Mouse (Mus musculus) forebrain, embryonic 14.5 days (tissue): ENCODE measurements at regions not wholly inside any gene's neighbourhood (a gene's known extent, or its start where the extent isn't known, plus 50 kb on each side); places are given as distances from the start of the nearest gene placed in this dataset.

Experiments used
- ATAC-seq: fragments of 200-750 bp; cut with Nextera tagmentation; 2 replicates; pipeline ENCODE4 v1.8.0; 2017; ENCODE audit warnings: mild to moderate bottlenecking, moderate library complexity
- DNase-seq: peaks from one replicate; pipeline ENCODE4 v3.0.0-alpha.2; 2015; ENCODE audit warnings: low spot score
- H3K27ac ChIP-seq: fragments of 300-500 bp; sonication (generic); 2 replicates; pipeline ENCODE4 v1.5.1; 2014; ENCODE audit warnings: low read depth, mild to moderate bottlenecking, control low read depth, low read length, moderate library complexity
- H3K27me3 ChIP-seq: fragments of 300-500 bp; sonication (generic); replicated peaks from 2 replicates; pipeline ENCODE4 v1.6.1; 2014; ENCODE audit warnings: low read length, control low read depth, mixed read lengths; ENCODE audit not compliant: control insufficient read depth, insufficient read depth
- H3K36me3 ChIP-seq: fragments of 300-500 bp; sonication (generic); 2 replicates; pipeline ENCODE4 v1.6.1; 2014; ENCODE audit warnings: low read length, control low read depth; ENCODE audit not compliant: control insufficient read depth, insufficient read depth
- H3K4me1 ChIP-seq: fragments of 300-500 bp; sonication (generic); 2 replicates; pipeline ENCODE4 v1.6.1; 2014; ENCODE audit warnings: antibody characterized with exemption, low read length, control low read depth; ENCODE audit not compliant: control insufficient read depth, insufficient read depth
- H3K4me2 ChIP-seq: fragments of 300-500 bp; sonication (generic); 2 replicates; pipeline ENCODE4 v1.6.1; 2014; ENCODE audit warnings: mild to moderate bottlenecking, control low read depth, low read length
- H3K4me3 ChIP-seq: fragments of 300-500 bp; sonication (generic); 2 replicates; pipeline ENCODE4 v1.5.1; 2014; ENCODE audit warnings: low read depth, low read length, control low read depth
- H3K9ac ChIP-seq: fragments of 300-500 bp; sonication (generic); 2 replicates; pipeline ENCODE4 v1.6.1; 2014; ENCODE audit warnings: mild to moderate bottlenecking, low read length, control low read depth, moderate library complexity
- H3K9me3 ChIP-seq: fragments of 300-500 bp; sonication (generic); replicated peaks from 2 replicates; pipeline ENCODE4 v1.6.1; 2016; ENCODE audit warnings: low read length, control low read depth, mixed read lengths; ENCODE audit not compliant: control insufficient read depth
- WGBS: fragments of 180-500 bp; shearing (Covaris S2); extraction: QIAGEN DNeasy Blood & Tissue Kit; methylation state at CpG from one replicate; pipeline ENCODE4 v1.1.7; 2014; 5-methylcytosine and 5-hydroxymethylcytosine counted together

DNA sequence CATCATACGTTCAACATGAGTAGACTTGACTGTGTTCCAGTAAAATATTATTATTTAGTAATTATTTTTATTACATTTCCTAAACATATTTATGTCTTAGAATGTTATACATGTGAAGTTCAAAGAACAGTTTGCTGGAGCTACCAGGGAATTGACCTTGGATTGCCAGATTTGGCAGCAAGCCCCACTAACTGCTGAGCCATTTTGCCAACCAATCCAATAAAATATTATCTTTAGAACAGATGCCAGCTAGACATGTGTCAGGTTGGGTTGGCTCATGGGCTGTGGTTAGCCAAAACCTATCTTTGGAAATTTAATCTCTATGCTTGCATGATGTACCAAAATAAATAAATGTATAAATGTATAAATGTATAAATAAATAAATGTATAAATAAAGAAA, 265.3 kb upstream of the Pbx1 start:
- Histone ChIP-seq H3K4me2 (no peak overlapping the region), H3K9ac (no peak overlapping the region), H3K36me3 (no peaks in the 10 kb centered on the region), H3K4me3 (no peak overlapping the region), H3K4me1 (no peaks in the 10 kb centered on the region), H3K27ac (no peak overlapping the region), H3K9me3 (no peaks in the 10 kb centered on the region), H3K27me3 (no peaks in the 10 kb centered on the region)
- 89% methylated on average over 1 of the region's 1 CpGs for WGBS
- ATAC-seq (no peak), DNase-seq (no peak)

GRCm38 (mm10) chr1:168686821-168687220, 254.8 kb upstream of the Pbx1 start:
- 89% methylated on average over 7 of the region's 7 CpGs for WGBS
- H3K9me3 ChIP-seq, result no peaks in the 10 kb centered on the region
- H3K27me3 ChIP-seq, result no peaks in the 10 kb centered on the region
- no peak overlapping the region for H3K9ac ChIP-seq
- no peak for DNase-seq
- H3K36me3 ChIP-seq, result no peaks in the 10 kb centered on the region
- H3K4me2 ChIP-seq, result no peak overlapping the region
- H3K4me3 ChIP-seq, result no peak overlapping the region
- no peak for ATAC-seq
- H3K4me1 ChIP-seq, result no peaks in the 10 kb centered on the region
- H3K27ac ChIP-seq, result no peak overlapping the region

DNA sequence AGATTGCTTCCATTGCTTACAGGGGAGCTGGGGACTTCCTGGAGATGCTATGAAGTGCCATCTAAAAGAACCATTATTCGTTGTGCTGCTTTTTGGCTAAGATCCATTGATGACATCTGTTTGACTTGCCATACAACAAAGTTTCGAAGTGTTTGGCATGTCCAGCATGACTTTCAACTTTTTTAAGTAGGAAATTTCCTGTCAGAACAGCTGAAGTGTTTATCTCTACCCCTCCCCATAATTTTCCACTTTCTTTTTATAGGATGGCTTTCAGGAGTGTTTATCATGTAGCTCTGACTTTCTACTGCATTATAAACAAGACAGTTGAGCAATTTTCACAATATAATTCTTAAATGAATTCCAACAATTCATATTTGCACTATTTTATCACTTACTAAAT, 253.1 kb upstream of the Pbx1 start:
- Histone ChIP-seq H3K27ac (no peak overlapping the region), H3K4me1 (no peaks in the 10 kb centered on the region), H3K9ac (no peak overlapping the region), H3K4me2 (no peak overlapping the region), H3K27me3 (no peaks in the 10 kb centered on the region), H3K36me3 (no peaks in the 10 kb centered on the region), H3K4me3 (no peak overlapping the region), H3K9me3 (no peaks in the 10 kb centered on the region)
- WGBS, result 86% methylated on average over 2 of the region's 2 CpGs
- ATAC-seq (no peak), DNase-seq (no peak)

GRCm38 (mm10) chr1:168681685-168682491, 249.8 kb upstream of the Pbx1 start:
- DNase-seq (no peak), ATAC-seq (no peak)
- no peaks in the 10 kb centered on the region for H3K27me3 ChIP-seq
- H3K9ac ChIP-seq, result no peak overlapping the region
- no peaks in the 10 kb centered on the region for H3K4me1 ChIP-seq
- no peak overlapping the region for H3K4me3 ChIP-seq
- H3K9me3 ChIP-seq, result no peaks in the 10 kb centered on the region
- H3K4me2 ChIP-seq, result no peak overlapping the region
- 77% methylated on average over 6 of the region's 6 CpGs for WGBS
- no peaks in the 10 kb centered on the region for H3K36me3 ChIP-seq
- H3K27ac ChIP-seq, result no peak overlapping the region

GRCm38 (mm10) chr1:168680674-168681073, 248.6 kb upstream of the Pbx1 start:
- Histone ChIP-seq H3K4me1 (no peaks in the 10 kb centered on the region), H3K36me3 (no peaks in the 10 kb centered on the region), H3K27ac (no peak overlapping the region), H3K27me3 (no peaks in the 10 kb centered on the region), H3K4me2 (no peak overlapping the region), H3K9ac (no peak overlapping the region), H3K4me3 (no peak overlapping the region), H3K9me3 (no peaks in the 10 kb centered on the region)
- ATAC-seq (no peak), DNase-seq (no peak)
- 83% methylated on average over 3 of the region's 3 CpGs for WGBS

- 49% methylated on average over 29 of the region's 29 CpGs for WGBS
- Histone ChIP-seq H3K4me3 (peak overlapping the region; percentile 12; the same call in 1 of the 2 replicates), H3K27me3 (no peaks in the 10 kb centered on the region)
These were observed 244.6 kb upstream of the Pbx1 start for GRCm38 (mm10) chr1:168676418-168677413.

GRCm38 (mm10) chr1:168675741-168676140, 243.7 kb upstream of the Pbx1 start:
- WGBS, result 79% methylated on average over 10 of the region's 10 CpGs
- no peak for ATAC-seq
- H3K27ac ChIP-seq, result no peak overlapping the region
- no peak overlapping the region for H3K9ac ChIP-seq
- H3K27me3 ChIP-seq, result no peaks in the 10 kb centered on the region
- no peak overlapping the region for H3K4me3 ChIP-seq
- H3K4me2 ChIP-seq, result no peak overlapping the region
- no peaks in the 10 kb centered on the region for H3K4me1 ChIP-seq
- H3K9me3 ChIP-seq, result no peaks in the 10 kb centered on the region
- no peak for DNase-seq
- no peaks in the 10 kb centered on the region for H3K36me3 ChIP-seq

More at GRCm38 (mm10) chr1:168676418-168677413, 244.6 kb upstream of the Pbx1 start:
- H3K9me3 ChIP-seq, result no peaks in the 10 kb centered on the region
- peak overlapping the region; percentile 31; the same call in 1 of the 2 replicates for H3K27ac ChIP-seq
- no peaks in the 10 kb centered on the region for H3K36me3 ChIP-seq
- peak; percentile 79 for ATAC-seq
- DNase-seq, result peak; percentile 76
- H3K9ac ChIP-seq, result peak overlapping the region; percentile 32
- peak overlapping the region; percentile 44 for H3K4me2 ChIP-seq
- no peaks in the 10 kb centered on the region for H3K4me1 ChIP-seq

DNA sequence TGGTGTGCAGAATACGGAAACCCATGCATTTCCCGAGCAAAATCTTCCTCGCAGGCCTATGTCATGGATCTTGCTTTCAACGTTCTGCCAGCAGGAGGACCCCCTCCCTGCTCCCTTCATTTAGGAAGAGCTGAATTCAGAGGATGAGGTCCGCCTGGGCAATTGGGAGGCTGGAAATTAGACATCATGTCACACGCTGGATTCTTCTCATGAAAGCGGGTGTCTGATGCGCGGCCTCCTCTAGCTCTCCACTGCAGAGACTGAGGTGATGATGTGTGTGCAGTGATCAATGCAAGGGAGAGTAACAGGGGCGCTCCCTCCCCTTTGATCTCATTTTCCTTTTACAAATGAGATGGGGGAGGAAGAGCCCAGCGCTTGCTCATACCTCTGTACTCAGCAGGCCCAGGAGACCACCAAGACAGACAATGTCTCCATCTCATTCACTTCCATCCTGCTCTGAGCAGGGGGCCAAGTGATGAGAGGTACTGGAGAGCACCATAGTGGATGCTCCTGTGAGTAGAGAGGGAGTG, 230.8 kb upstream of the Pbx1 start:
- no peaks in the 10 kb centered on the region for H3K9me3 ChIP-seq
- no peaks in the 10 kb centered on the region for H3K36me3 ChIP-seq
- 0 out of 2 replicates have a peak overlapping the region, but pooled peaks have one; percentile 4 for H3K4me2 ChIP-seq
- H3K4me3 ChIP-seq, result no peak overlapping the region
- peak; percentile 66 for ATAC-seq
- H3K9ac ChIP-seq, result no peak overlapping the region
- H3K27ac ChIP-seq, result no peak overlapping the region
- DNase-seq, result peak; percentile 71
- peaks cover 5% of the 10 kb centered on the region; the same call in 1 of the 2 replicates for H3K4me1 ChIP-seq
- WGBS, result 23% methylated on average over 11 of the region's 11 CpGs
- no peaks in the 10 kb centered on the region for H3K27me3 ChIP-seq
